In genomic region chr8:89171561-89171960, GRCm38 (mm10) we compare ENCODE assay signal across 29 mouse cellular contexts.
"Had no signal": no experiment of that assay in that cellular context is flagged by ENCODE, and none has a peak within 500 bp of the region (broad histone marks: within the 10 kb centered on the region; RNA-seq: fewer than 3 reads in every experiment).

No protein-coding gene starts in this region.

- ATAC-seq: forebrain, embryonic 13.5 days; forebrain, embryonic 14.5 days; forebrain, embryonic 15.5 days; forebrain, embryonic 16.5 days; forebrain, postnatal 0 days had no signal

- H3K27ac ChIP-seq: embryonic facial prominence, embryonic 10.5 days; embryonic facial prominence, embryonic 12.5 days; embryonic facial prominence, embryonic 13.5 days; embryonic facial prominence, embryonic 15.5 days; forebrain, embryonic 10.5 days; forebrain, embryonic 12.5 days; forebrain, embryonic 13.5 days; forebrain, embryonic 15.5 days; gastrocnemius, adult 2 months; heart, adult 2 months had no signal

- H3K27me3 ChIP-seq: embryonic facial prominence, embryonic 13.5 days; embryonic facial prominence, embryonic 15.5 days; forebrain, embryonic 13.5 days; forebrain, embryonic 15.5 days had no signal

- H3K9me3 ChIP-seq: embryonic facial prominence, embryonic 10.5 days; embryonic facial prominence, embryonic 12.5 days; embryonic facial prominence, embryonic 15.5 days; forebrain, embryonic 10.5 days; forebrain, embryonic 12.5 days; forebrain, embryonic 13.5 days; forebrain, embryonic 15.5 days had no signal

- H3K4me2 ChIP-seq: embryonic facial prominence, embryonic 12.5 days; embryonic facial prominence, embryonic 13.5 days; embryonic facial prominence, embryonic 15.5 days; forebrain, embryonic 12.5 days; forebrain, embryonic 13.5 days; forebrain, embryonic 15.5 days had no signal

- H3K36me3 ChIP-seq: embryonic facial prominence, embryonic 10.5 days; embryonic facial prominence, embryonic 12.5 days; embryonic facial prominence, embryonic 13.5 days; embryonic facial prominence, embryonic 15.5 days; forebrain, embryonic 10.5 days; forebrain, embryonic 12.5 days; forebrain, embryonic 15.5 days had no signal

- H3K9ac ChIP-seq: embryonic facial prominence, embryonic 12.5 days; embryonic facial prominence, embryonic 13.5 days; embryonic facial prominence, embryonic 15.5 days; forebrain, embryonic 12.5 days; forebrain, embryonic 13.5 days; forebrain, embryonic 15.5 days; forebrain, postnatal 0 days had no signal

- DNase-seq: cerebellum, adult 2 months; cerebellum, adult 8-10 months; cerebellum, adult 9-10 months; cerebellum, adult 9-11 months; cerebellum, postnatal 10 days; cerebellum, postnatal 14 days; cerebellum, postnatal 25 days; cerebellum, postnatal 36 days; embryo, embryonic 11 days; forebrain, postnatal 0 days; gastrocnemius, adult 2 months; gastrocnemius, postnatal 10 days; gastrocnemius, postnatal 14 days; gastrocnemius, postnatal 25 days; gastrocnemius, postnatal 36 days; heart, adult 11 months; heart, adult 18-20 months; heart, adult 2 months had no signal

- H3K4me1 ChIP-seq: forebrain, embryonic 13.5 days; forebrain, embryonic 15.5 days had no signal

- H3K4me3 ChIP-seq: embryonic facial prominence, embryonic 10.5 days; embryonic facial prominence, embryonic 12.5 days; embryonic facial prominence, embryonic 13.5 days; embryonic facial prominence, embryonic 15.5 days; erythroblast, embryonic 14.5 days; forebrain, embryonic 10.5 days; forebrain, embryonic 12.5 days; forebrain, embryonic 13.5 days; forebrain, embryonic 15.5 days; gastrocnemius, adult 2 months; heart, adult 2 months had no signal
